Mouse (Mus musculus) neural tube, embryonic 13.5 days (tissue): ENCODE data around the gene Gm21985. TPM values are rescaled to one million over a fixed set of nuclear protein-coding genes. Genes with fewer than 3 reads are reported as not detected.
A peak's percentile ranks its signal among the peaks of the same experiment; 100 is the strongest.
"Not testable (repeated sequence)": the region's sequence is repeated elsewhere in the genome, so short reads cannot be mapped to it uniquely, and the experiment has no call there.

Experiments
- ATAC-seq: fragments of 200-750 bp; cut with Nextera tagmentation; 2 replicates; pipeline ENCODE4 v1.8.0; 2017; ENCODE audit warnings: low read depth, mild to moderate bottlenecking, moderate TSS enrichment, moderate library complexity
- H3K27ac ChIP-seq: fragments of 300-500 bp; sonication (generic); replicated peaks from 2 replicates; pipeline ENCODE4 v1.5.1; 2015; ENCODE audit warnings: moderate library complexity, mild to moderate bottlenecking, inconsistent platforms
- H3K27me3 ChIP-seq: fragments of 300-500 bp; sonication (generic); 2 replicates; pipeline ENCODE4 v1.6.1; 2015; ENCODE audit warnings: mild to moderate bottlenecking, inconsistent platforms
- H3K36me3 ChIP-seq: fragments of 300-500 bp; sonication (generic); 2 replicates; pipeline ENCODE4 v1.6.1; 2015; ENCODE audit warnings: mild to moderate bottlenecking, inconsistent platforms
- H3K4me1 ChIP-seq: fragments of 300-500 bp; sonication (generic); replicated peaks from 2 replicates; pipeline ENCODE4 v1.6.1; 2015; ENCODE audit warnings: inconsistent platforms
- H3K4me2 ChIP-seq: fragments of 300-500 bp; sonication (generic); 2 replicates; pipeline ENCODE4 v1.6.1; 2015; ENCODE audit warnings: inconsistent platforms, mild to moderate bottlenecking, moderate library complexity
- H3K4me3 ChIP-seq: fragments of 300-500 bp; sonication (generic); 2 replicates; pipeline ENCODE4 v1.5.1; 2015; ENCODE audit warnings: mild to moderate bottlenecking, inconsistent platforms
- H3K9ac ChIP-seq: fragments of 300-500 bp; sonication (generic); 2 replicates; pipeline ENCODE4 v1.6.1; 2015; ENCODE audit warnings: moderate library complexity, mild to moderate bottlenecking, inconsistent platforms
- H3K9me3 ChIP-seq: fragments of 300-500 bp; sonication (generic); 2 replicates; pipeline ENCODE4 v1.6.1; 2016; ENCODE audit warnings: inconsistent platforms
- WGBS: fragments of 180-500 bp; shearing (Covaris S2); methylation state at CpG from one replicate; pipeline ENCODE4 v1.1.7; 2015; 5-methylcytosine and 5-hydroxymethylcytosine counted together
- polyA plus RNA-seq: library from polyadenylated mRNA; unstranded; fragments of >200 nt; fragmentation: Nextera tagmentation; extraction: Ambion mirVana; gene quantifications from 2 replicates; pipeline ENCODE4 v1.2.1, GENCODE M21; 2015

Gene Gm21985
- polyA plus RNA-seq, 1 experiment from 2014 or later = not detected

- 48% methylated on average over 8 of the region's 8 CpGs for WGBS
- peak overlapping the region; percentile 90; the same call in 1 of the 2 replicates for H3K27ac ChIP-seq
- no peaks in the 10 kb centered on the region for H3K9me3 ChIP-seq
- peak overlapping the region; percentile 88 for H3K4me3 ChIP-seq
- peak overlapping the region; percentile 63 for H3K4me2 ChIP-seq
- peaks cover 23% of the 10 kb centered on the region for H3K4me1 ChIP-seq
- 0 out of 2 replicates have a peak, but pooled peaks cover 5% of the 10 kb centered on the region for H3K27me3 ChIP-seq
- no peaks in the 10 kb centered on the region for H3K36me3 ChIP-seq
- no peak for ATAC-seq
- H3K9ac ChIP-seq = peak overlapping the region; percentile 95
Observed at GRCm38 (mm10) chr2:112380131-112380530, 114.0 kb downstream of the Gm21985 start.

DNA sequence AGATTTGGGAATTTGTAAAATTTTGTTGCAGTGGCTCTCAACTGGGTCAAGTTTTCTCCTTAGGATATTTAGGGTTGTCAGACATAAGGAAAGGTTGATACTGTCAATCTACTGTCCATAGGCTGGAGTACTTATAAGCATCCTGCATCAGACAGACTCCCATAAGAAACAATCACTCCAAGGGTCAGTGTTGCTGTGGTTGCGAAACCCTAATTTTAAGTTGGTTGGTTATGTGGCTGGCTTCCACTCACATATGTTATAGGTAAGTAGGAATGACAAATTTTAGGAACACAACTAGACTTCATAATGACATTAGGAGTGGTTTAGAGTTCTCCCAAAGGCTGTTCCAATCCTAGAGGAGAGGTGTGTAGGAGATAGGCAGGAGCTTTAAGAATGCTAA is 115.1 kb downstream of the Gm21985 start:
- H3K27me3 ChIP-seq = no peaks in the 10 kb centered on the region
- no peaks in the 10 kb centered on the region for H3K36me3 ChIP-seq
- no peak overlapping the region for H3K27ac ChIP-seq
- H3K4me1 ChIP-seq = peaks cover 23% of the 10 kb centered on the region
- no peak overlapping the region; the same call in 1 of the 2 replicates for H3K4me2 ChIP-seq
- 100% methylated on average over 1 of the region's 1 CpGs for WGBS
- no peaks in the 10 kb centered on the region for H3K9me3 ChIP-seq
- H3K4me3 ChIP-seq = no peak overlapping the region
- H3K9ac ChIP-seq = no peak overlapping the region
- no peak for ATAC-seq

DNA sequence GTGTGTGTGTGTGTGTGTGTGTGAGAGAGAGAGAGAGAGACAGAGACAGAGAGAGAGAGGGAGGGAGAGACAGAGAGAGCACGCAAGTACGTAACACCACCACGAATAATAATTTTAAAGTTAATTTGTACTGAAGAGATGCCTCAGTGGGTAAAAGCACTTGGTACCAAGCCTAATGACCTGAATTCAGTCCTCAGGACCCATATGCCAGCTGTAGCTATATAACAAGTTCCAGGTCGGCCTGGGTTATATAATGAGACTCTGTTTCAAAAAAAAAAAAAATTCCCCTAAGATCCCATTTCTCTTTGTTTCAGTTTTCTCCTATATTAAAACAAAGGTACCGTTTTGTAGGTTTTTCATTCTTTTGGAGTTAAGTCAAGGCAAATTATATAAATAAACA is 124.7 kb downstream of the Gm21985 start:
- no peak for ATAC-seq
- no peak overlapping the region for H3K9ac ChIP-seq
- no peak overlapping the region for H3K4me3 ChIP-seq
- 90% methylated on average over 5 of the region's 5 CpGs for WGBS
- no peaks in the 10 kb centered on the region for H3K9me3 ChIP-seq
- no peak overlapping the region for H3K4me2 ChIP-seq
- H3K36me3 ChIP-seq = no peaks in the 10 kb centered on the region
- 0 out of 2 replicates have a peak, but pooled peaks cover 8% of the 10 kb centered on the region for H3K4me1 ChIP-seq
- H3K27me3 ChIP-seq = no peaks in the 10 kb centered on the region
- no peak overlapping the region for H3K27ac ChIP-seq

- Histone ChIP-seq H3K4me3 (no peak overlapping the region), H3K9ac (no peak overlapping the region), H3K9me3 (no peaks in the 10 kb centered on the region), H3K27me3 (no peaks in the 10 kb centered on the region), H3K4me1 (0 out of 2 replicates have a peak, but pooled peaks cover 8% of the 10 kb centered on the region), H3K36me3 (no peaks in the 10 kb centered on the region), H3K27ac (no peak overlapping the region), H3K4me2 (no peak overlapping the region)
- ATAC-seq = no peak
- 89% methylated on average over 4 of the region's 4 CpGs for WGBS
Observed at GRCm38 (mm10) chr2:112391346-112392000, 125.4 kb downstream of the Gm21985 start.

- H3K9me3 ChIP-seq = no peaks in the 10 kb centered on the region
- no peaks in the 10 kb centered on the region for H3K27me3 ChIP-seq
- H3K4me2 ChIP-seq = no peak overlapping the region
- WGBS = 94% methylated on average over 1 of the region's 1 CpGs
- no peak overlapping the region for H3K4me3 ChIP-seq
- 0 out of 2 replicates have a peak, but pooled peaks cover 8% of the 10 kb centered on the region for H3K4me1 ChIP-seq
- no peaks in the 10 kb centered on the region for H3K36me3 ChIP-seq
- no peak overlapping the region for H3K27ac ChIP-seq
- ATAC-seq = no peak
- H3K9ac ChIP-seq = no peak overlapping the region
Observed at GRCm38 (mm10) chr2:112392689-112393088, 126.6 kb downstream of the Gm21985 start.

GRCm38 (mm10) chr2:112393958-112394357 is 127.8 kb downstream of the Gm21985 start:
- Histone ChIP-seq H3K9me3 (no peaks in the 10 kb centered on the region), H3K9ac (no peak overlapping the region), H3K4me3 (no peak overlapping the region), H3K4me1 (0 out of 2 replicates have a peak, but pooled peaks cover 8% of the 10 kb centered on the region), H3K27me3 (no peaks in the 10 kb centered on the region), H3K27ac (no peak overlapping the region), H3K36me3 (no peaks in the 10 kb centered on the region), H3K4me2 (no peak overlapping the region)
- no peak for ATAC-seq

DNA sequence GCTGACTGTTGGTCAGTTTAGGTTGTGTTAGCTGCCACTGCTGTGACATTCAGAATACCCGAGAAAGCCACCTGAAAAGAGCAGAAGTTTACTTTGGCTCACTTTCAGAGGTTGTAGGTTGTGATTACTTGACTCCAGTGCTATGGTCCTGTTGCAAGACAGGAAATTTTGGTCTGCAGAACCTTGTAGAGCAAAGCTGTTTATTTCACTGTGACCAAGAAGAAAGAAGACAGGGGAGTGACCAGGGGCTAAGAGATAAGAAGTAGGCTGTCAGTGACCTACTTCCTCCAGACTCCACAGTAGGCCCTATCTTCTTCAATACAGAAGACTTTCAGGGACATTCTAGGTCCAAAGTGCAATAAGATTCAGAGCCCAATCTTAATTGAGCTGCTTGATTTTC is 130.5 kb downstream of the Gm21985 start:
- H3K27ac ChIP-seq = no peak overlapping the region
- no peak for ATAC-seq
- H3K27me3 ChIP-seq = no peaks in the 10 kb centered on the region
- H3K9ac ChIP-seq = no peak overlapping the region
- no peak overlapping the region for H3K4me3 ChIP-seq
- WGBS = 72% methylated on average over 1 of the region's 1 CpGs
- no peaks in the 10 kb centered on the region for H3K4me1 ChIP-seq
- no peaks in the 10 kb centered on the region for H3K9me3 ChIP-seq
- H3K4me2 ChIP-seq = no peak overlapping the region
- no peaks in the 10 kb centered on the region for H3K36me3 ChIP-seq

DNA sequence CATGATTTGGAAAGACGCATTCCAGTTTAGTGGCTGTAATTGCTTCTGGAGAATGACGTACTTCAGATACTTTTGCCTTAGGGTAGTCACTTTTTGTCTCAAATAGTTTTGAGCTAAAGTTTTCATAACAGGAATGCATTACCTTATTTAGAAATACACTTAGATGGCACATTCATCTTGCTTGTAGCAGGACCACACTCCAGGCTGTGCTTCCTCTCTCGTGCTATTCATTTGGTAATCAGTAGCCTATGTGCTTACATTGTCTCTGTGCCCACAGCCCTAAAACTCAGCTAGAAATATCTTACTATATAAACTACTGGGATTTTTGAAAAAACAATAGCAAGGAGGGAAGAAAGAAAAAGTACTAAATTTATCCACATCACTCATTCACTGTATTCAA is 140.9 kb downstream of the Gm21985 start:
- ATAC-seq = no peak
- no peaks in the 10 kb centered on the region for H3K4me1 ChIP-seq
- no peaks in the 10 kb centered on the region for H3K27me3 ChIP-seq
- H3K27ac ChIP-seq = no peak overlapping the region
- no peaks in the 10 kb centered on the region for H3K9me3 ChIP-seq
- 95% methylated on average over 3 of the region's 3 CpGs for WGBS
- H3K4me3 ChIP-seq = no peak overlapping the region
- peaks cover 27% of the 10 kb centered on the region for H3K36me3 ChIP-seq
- H3K4me2 ChIP-seq = no peak overlapping the region
- no peak overlapping the region for H3K9ac ChIP-seq

DNA sequence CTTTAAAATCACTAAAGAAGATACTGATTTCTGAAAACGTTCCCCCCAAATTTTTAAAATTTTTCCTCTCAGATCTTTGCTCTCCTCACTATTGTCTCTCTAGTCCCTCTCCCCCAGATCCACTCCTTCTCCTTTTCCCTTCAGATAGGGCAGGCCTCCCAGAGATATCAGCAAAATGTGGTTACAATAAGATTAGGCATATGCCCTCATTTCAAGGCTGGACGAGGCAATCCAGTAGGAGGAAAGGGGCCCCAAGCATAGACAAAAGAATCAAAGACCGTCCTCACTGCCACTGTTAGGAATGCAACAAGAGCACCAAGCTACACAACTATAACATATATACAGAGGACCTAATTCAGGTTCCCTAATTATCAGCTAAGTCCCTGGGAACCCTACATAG is 159.2 kb downstream of the Gm21985 start:
- Histone ChIP-seq H3K36me3 (no peaks in the 10 kb centered on the region), H3K4me3 (no peak overlapping the region), H3K27me3 (no peaks in the 10 kb centered on the region), H3K9me3 (no peaks in the 10 kb centered on the region), H3K4me2 (no peak overlapping the region), H3K4me1 (no peaks in the 10 kb centered on the region), H3K9ac (no peak overlapping the region), H3K27ac (no peak overlapping the region)
- 74% methylated on average over 3 of the region's 3 CpGs for WGBS
- no peak for ATAC-seq

DNA sequence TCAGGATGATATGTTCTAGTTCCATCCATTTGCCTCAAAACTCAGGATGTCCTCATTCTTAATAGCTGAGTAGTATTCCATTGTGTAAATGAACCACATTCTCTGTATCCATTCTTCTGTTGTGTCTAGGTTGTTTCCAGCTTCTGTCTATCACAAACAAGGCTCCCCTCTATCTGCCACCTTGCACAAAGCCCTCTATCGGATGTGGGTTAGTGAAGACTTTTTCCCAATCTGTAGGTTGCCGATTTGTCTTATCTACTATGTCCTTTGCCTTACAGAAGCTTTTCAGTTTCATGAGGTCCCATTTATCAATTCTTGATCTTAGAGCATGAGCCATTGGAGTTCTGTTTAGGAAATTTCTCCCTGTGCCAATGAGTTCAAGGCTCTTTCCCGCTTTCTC is 162.4 kb downstream of the Gm21985 start:
- H3K27ac ChIP-seq, H3K9ac ChIP-seq, H3K4me1 ChIP-seq, H3K27me3 ChIP-seq, H3K4me3 ChIP-seq, H3K9me3 ChIP-seq, H3K36me3 ChIP-seq, H3K4me2 ChIP-seq, ATAC-seq: not testable (repeated sequence)
- 91% methylated on average over 3 of the region's 3 CpGs for WGBS

DNA sequence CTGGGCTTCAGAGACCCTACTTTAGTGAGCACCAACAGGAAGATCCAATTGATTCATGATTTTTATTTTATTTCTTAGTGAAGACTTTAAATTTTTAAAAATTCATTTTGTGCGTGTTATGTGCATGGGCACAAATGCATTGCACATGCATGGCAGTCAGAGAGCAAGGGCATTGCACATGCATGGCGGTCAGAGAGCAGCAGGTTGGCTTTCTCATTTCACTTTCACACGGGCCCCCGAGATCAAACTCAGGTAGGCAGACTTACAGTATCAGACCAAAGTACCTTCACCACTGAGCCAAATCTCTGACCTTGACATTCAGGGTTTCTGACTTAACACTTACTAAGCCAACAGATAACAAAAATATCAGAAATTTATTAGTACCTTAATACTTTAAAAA is 163.6 kb downstream of the Gm21985 start:
- H3K27ac ChIP-seq = no peak overlapping the region
- no peaks in the 10 kb centered on the region for H3K27me3 ChIP-seq
- H3K9ac ChIP-seq = no peak overlapping the region
- no peaks in the 10 kb centered on the region for H3K36me3 ChIP-seq
- no peaks in the 10 kb centered on the region for H3K4me1 ChIP-seq
- 93% methylated on average over 4 of the region's 4 CpGs for WGBS
- H3K4me3 ChIP-seq = no peak overlapping the region
- H3K9me3 ChIP-seq = no peaks in the 10 kb centered on the region
- ATAC-seq = no peak
- H3K4me2 ChIP-seq = no peak overlapping the region

DNA sequence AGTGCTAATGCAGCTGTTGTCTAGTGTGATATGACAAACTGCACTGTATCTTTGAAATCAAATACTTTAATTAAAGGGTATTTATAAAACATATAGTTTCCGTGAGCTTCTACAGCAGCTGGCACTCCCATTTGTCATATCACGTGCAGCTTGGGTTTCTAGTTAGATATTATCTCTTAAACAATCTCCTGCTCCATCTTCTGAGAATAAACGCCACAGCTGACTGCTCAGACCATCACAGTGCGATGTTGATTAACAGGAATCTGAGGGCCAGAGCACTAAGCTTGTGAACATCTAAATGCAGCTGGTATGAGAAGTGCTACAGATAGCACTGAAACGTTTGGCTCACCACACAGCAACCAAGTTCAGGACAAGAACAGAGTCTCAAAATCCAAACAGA is 164.3 kb downstream of the Gm21985 start:
- H3K4me3 ChIP-seq = no peak overlapping the region
- no peaks in the 10 kb centered on the region for H3K27me3 ChIP-seq
- WGBS = 78% methylated on average over 5 of the region's 5 CpGs
- no peak overlapping the region for H3K9ac ChIP-seq
- no peaks in the 10 kb centered on the region for H3K9me3 ChIP-seq
- no peak overlapping the region for H3K27ac ChIP-seq
- no peaks in the 10 kb centered on the region for H3K36me3 ChIP-seq
- no peak overlapping the region for H3K4me2 ChIP-seq
- no peaks in the 10 kb centered on the region for H3K4me1 ChIP-seq
- ATAC-seq = no peak

GRCm38 (mm10) chr2:112432523-112432922 is 166.4 kb downstream of the Gm21985 start:
- no peaks in the 10 kb centered on the region for H3K9me3 ChIP-seq
- H3K4me3 ChIP-seq = no peak overlapping the region
- WGBS = 89% methylated on average over 2 of the region's 2 CpGs
- no peak overlapping the region for H3K4me2 ChIP-seq
- no peaks in the 10 kb centered on the region for H3K27me3 ChIP-seq
- no peaks in the 10 kb centered on the region for H3K36me3 ChIP-seq
- H3K9ac ChIP-seq = no peak overlapping the region
- no peak overlapping the region for H3K27ac ChIP-seq
- no peaks in the 10 kb centered on the region for H3K4me1 ChIP-seq
- no peak for ATAC-seq
